Mouse (Mus musculus): ENCODE measurements around the gene Slc38a5.

GRCm38 (mm10) chrX:8288621-8289020, 17.7 kb downstream of the Slc38a5 start:
- no peak for TF ChIP-seq CTCF (IDR thresholded peaks at IDR 0.05; ENCODE audit: extremely low read depth, insufficient read depth, low read length)
- TF ChIP-seq POLR2A (IDR thresholded peaks at IDR 0.05; ENCODE audit: extremely low read depth, insufficient read depth, low read length) = no peak
